Mouse (Mus musculus) liver, postnatal 0 days (tissue): ENCODE results near the gene Cped1.
A peak's percentile ranks its signal among the peaks of the same experiment; 100 is the strongest.

Source experiments
- CTCF ChIP-seq: sonication (generic); IDR thresholded peaks from 2 replicates; pipeline ENCODE4 v1.5.1; 2016; ENCODE audit warnings: antibody characterized with exemption, low read depth
- EP300 ChIP-seq: IDR thresholded peaks from 2 replicates; pipeline ENCODE4 v1.6.1; 2016; ENCODE audit warnings: antibody characterized with exemption, low read depth, mild to moderate bottlenecking

DNA sequence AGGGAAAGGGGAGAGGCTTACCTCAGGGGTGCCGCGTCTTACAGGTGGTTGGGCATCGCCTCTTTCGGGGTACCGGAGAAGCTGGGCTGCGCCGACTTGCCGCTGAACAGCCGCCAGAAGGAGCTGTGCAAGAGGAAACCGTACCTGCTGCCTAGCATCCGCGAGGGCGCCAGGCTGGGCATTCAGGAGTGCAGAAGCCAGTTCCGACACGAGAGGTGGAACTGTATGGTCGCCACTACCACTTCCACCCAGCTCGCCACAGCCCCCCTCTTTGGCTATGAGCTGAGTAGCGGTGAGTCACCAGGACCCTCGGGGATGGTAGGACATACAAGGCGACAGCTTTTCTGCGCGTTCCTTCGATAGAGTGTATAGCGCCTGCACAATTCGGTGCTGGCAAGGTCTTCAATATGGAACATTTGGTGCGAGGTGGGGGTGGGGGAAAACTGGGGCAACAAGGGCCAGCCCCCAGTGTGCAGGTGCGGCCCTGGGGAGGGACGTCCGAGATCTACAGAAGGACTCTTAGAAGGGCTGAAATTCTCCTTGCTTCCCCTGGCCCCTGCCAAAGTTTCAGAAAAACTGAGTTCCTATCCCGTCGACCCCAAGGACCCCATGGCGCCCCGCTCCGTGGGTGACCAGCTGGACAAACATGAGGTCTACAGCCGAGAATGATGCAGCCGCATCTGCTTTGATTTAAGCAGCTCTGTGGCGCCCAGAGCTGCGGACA, 303.2 kb downstream of the Cped1 start:
- peak; percentile 28 for TF ChIP-seq CTCF
- no peak for TF ChIP-seq EP300
